Mouse (Mus musculus): ENCODE measurements around the gene Cmtm4. TPM values are rescaled to one million over a fixed set of nuclear protein-coding genes. Genes with fewer than 3 reads are reported as not detected.
A peak's percentile ranks its signal among the peaks of the same experiment; 100 is the strongest.

Gene Cmtm4
- polyA plus RNA-seq (2015; fragmentation: Nextera tagmentation; extraction: Ambion mirVana): 1.2 and 1.6 TPM in 2 replicates

GRCm38 (mm10) chr8:104395703-104396357 is at the start of gene Cmtm4:
TSS of gene Cmtm4 (minus strand) at chr8:104395807.
- Histone ChIP-seq H3K27me3 (replicated peaks) (no peaks in the 10 kb centered on the region), H3K4me1 (peaks cover 29% of the 10 kb centered on the region), H3K27ac (replicated peaks) (peak within 1 kb of the TSS; percentile 68), H3K36me3 (no peaks in the 10 kb centered on the region), H3K4me2 (peak within 1 kb of the TSS; percentile 99), H3K9me3 (0 out of 2 replicates have a peak, but pooled peaks cover 3% of the 10 kb centered on the region), H3K4me3 (peak within 1 kb of the TSS; percentile 88), H3K9ac (peak within 1 kb of the TSS; percentile 97)
- WGBS: 4% methylated on average over 19 of the region's 54 CpGs
- peak; percentile 67 for ATAC-seq (ENCODE audit: extremely low read depth, insufficient number of reproducible peaks, low FRiP score, low TSS enrichment)

- no peak for ATAC-seq (ENCODE audit: extremely low read depth, insufficient number of reproducible peaks, low FRiP score, low TSS enrichment)
- Histone ChIP-seq H3K27ac (replicated peaks) (no peak overlapping the region), H3K27me3 (replicated peaks) (no peaks in the 10 kb centered on the region), H3K4me2 (no peak overlapping the region), H3K4me3 (no peak overlapping the region), H3K4me1 (peaks cover 20% of the 10 kb centered on the region), H3K9ac (no peak overlapping the region), H3K9me3 (no peaks in the 10 kb centered on the region), H3K36me3 (peaks cover 10% of the 10 kb centered on the region)
- WGBS: 37% methylated on average over 6 of the region's 6 CpGs
Measured at GRCm38 (mm10) chr8:104445248-104445647, 49.6 kb upstream of the Cmtm4 start.

- no peaks in the 10 kb centered on the region for H3K9me3 ChIP-seq
- H3K27me3 ChIP-seq (replicated peaks): no peaks in the 10 kb centered on the region
- H3K4me2 ChIP-seq: peak overlapping the region; percentile 95
- ATAC-seq (ENCODE audit: extremely low read depth, insufficient number of reproducible peaks, low FRiP score, low TSS enrichment): no peak
- WGBS: 59% methylated on average over 7 of the region's 7 CpGs
- peaks cover 31% of the 10 kb centered on the region for H3K36me3 ChIP-seq
- H3K9ac ChIP-seq: 0 out of 2 replicates have a peak overlapping the region, but pooled peaks have one; percentile 92
- H3K4me1 ChIP-seq: peaks cover 18% of the 10 kb centered on the region
- H3K4me3 ChIP-seq: peak overlapping the region; percentile 94
- no peak overlapping the region for H3K27ac ChIP-seq (replicated peaks)
Measured at GRCm38 (mm10) chr8:104443125-104443679, 47.6 kb upstream of the Cmtm4 start.

GRCm38 (mm10) chr8:104442299-104443124 is 46.9 kb upstream of the Cmtm4 start, which contains the start of gene Dync1li2:
TSS of gene Dync1li2 (minus strand) at chr8:104443047.
- peak within 1 kb of the TSS; percentile 95 for H3K4me2 ChIP-seq
- no peaks in the 10 kb centered on the region for H3K9me3 ChIP-seq
- peak within 1 kb of the TSS; percentile 92 for H3K9ac ChIP-seq
- peak within 1 kb of the TSS; percentile 82 for H3K27ac ChIP-seq (replicated peaks)
- H3K27me3 ChIP-seq (replicated peaks): no peaks in the 10 kb centered on the region
- H3K4me1 ChIP-seq: peaks cover 18% of the 10 kb centered on the region
- H3K4me3 ChIP-seq: peak within 1 kb of the TSS; percentile 94
- peak; percentile 71 for ATAC-seq (ENCODE audit: extremely low read depth, insufficient number of reproducible peaks, low FRiP score, low TSS enrichment)
- under 1% methylated on average over 75 of the region's 75 CpGs for WGBS
- H3K36me3 ChIP-seq: peaks cover 36% of the 10 kb centered on the region

- peak overlapping the region; percentile 82 for H3K27ac ChIP-seq (replicated peaks)
- WGBS: 59% methylated on average over 7 of the region's 7 CpGs
- H3K4me1 ChIP-seq: peaks cover 19% of the 10 kb centered on the region
- peaks cover 45% of the 10 kb centered on the region for H3K36me3 ChIP-seq
- no peaks in the 10 kb centered on the region for H3K9me3 ChIP-seq
- peak overlapping the region; percentile 95 for H3K4me2 ChIP-seq
- ATAC-seq (ENCODE audit: extremely low read depth, insufficient number of reproducible peaks, low FRiP score, low TSS enrichment): no peak
- H3K4me3 ChIP-seq: peak overlapping the region; percentile 94
- peak overlapping the region; percentile 92 for H3K9ac ChIP-seq
- no peaks in the 10 kb centered on the region for H3K27me3 ChIP-seq (replicated peaks)
Measured at GRCm38 (mm10) chr8:104441613-104442012, 46.0 kb upstream of the Cmtm4 start.

- Histone ChIP-seq H3K36me3 (peaks cover 64% of the 10 kb centered on the region), H3K4me3 (no peak overlapping the region), H3K9ac (no peak overlapping the region; the same call in 1 of the 2 replicates), H3K4me1 (peaks cover 41% of the 10 kb centered on the region), H3K4me2 (no peak overlapping the region), H3K9me3 (no peaks in the 10 kb centered on the region), H3K27me3 (replicated peaks) (no peaks in the 10 kb centered on the region), H3K27ac (replicated peaks) (no peak overlapping the region)
- ATAC-seq (ENCODE audit: extremely low read depth, insufficient number of reproducible peaks, low FRiP score, low TSS enrichment): no peak
- WGBS: 93% methylated on average over 8 of the region's 8 CpGs
Measured at GRCm38 (mm10) chr8:104439461-104439860, 43.9 kb upstream of the Cmtm4 start.

- Histone ChIP-seq H3K9ac (no peak overlapping the region), H3K27ac (replicated peaks) (no peak overlapping the region), H3K36me3 (peaks cover 82% of the 10 kb centered on the region), H3K9me3 (no peaks in the 10 kb centered on the region), H3K27me3 (replicated peaks) (no peaks in the 10 kb centered on the region), H3K4me1 (peaks cover 45% of the 10 kb centered on the region), H3K4me2 (no peak overlapping the region), H3K4me3 (no peak overlapping the region)
- no peak for ATAC-seq (ENCODE audit: extremely low read depth, insufficient number of reproducible peaks, low FRiP score, low TSS enrichment)
- 61% methylated on average over 13 of the region's 13 CpGs for WGBS
Measured at GRCm38 (mm10) chr8:104437494-104438135, 42.0 kb upstream of the Cmtm4 start.

- no peak for ATAC-seq (ENCODE audit: extremely low read depth, insufficient number of reproducible peaks, low FRiP score, low TSS enrichment)
- Histone ChIP-seq H3K4me3 (no peak overlapping the region), H3K4me2 (no peak overlapping the region), H3K27ac (replicated peaks) (peak overlapping the region; percentile 86), H3K9ac (peak overlapping the region; percentile 57; the same call in 1 of the 2 replicates), H3K36me3 (peaks cover 92% of the 10 kb centered on the region), H3K9me3 (no peaks in the 10 kb centered on the region), H3K27me3 (replicated peaks) (no peaks in the 10 kb centered on the region), H3K4me1 (peaks cover 40% of the 10 kb centered on the region)
- 90% methylated on average over 4 of the region's 4 CpGs for WGBS
Measured at GRCm38 (mm10) chr8:104436591-104436990, 41.0 kb upstream of the Cmtm4 start.

- Histone ChIP-seq H3K4me2 (peak overlapping the region; percentile 48), H3K4me3 (peak overlapping the region; percentile 16; the same call in 1 of the 2 replicates), H3K27ac (replicated peaks) (peak overlapping the region; percentile 86), H3K4me1 (peaks cover 34% of the 10 kb centered on the region), H3K9ac (peak overlapping the region; percentile 67), H3K9me3 (no peaks in the 10 kb centered on the region), H3K36me3 (peaks cover 95% of the 10 kb centered on the region), H3K27me3 (replicated peaks) (no peaks in the 10 kb centered on the region)
- ATAC-seq (ENCODE audit: extremely low read depth, insufficient number of reproducible peaks, low FRiP score, low TSS enrichment): peak; percentile 85
- WGBS: 19% methylated on average over 12 of the region's 12 CpGs
Measured at GRCm38 (mm10) chr8:104436038-104436437, 40.4 kb upstream of the Cmtm4 start.

GRCm38 (mm10) chr8:104434826-104435354 is 39.3 kb upstream of the Cmtm4 start:
- H3K4me3 ChIP-seq: no peak overlapping the region
- peaks cover 29% of the 10 kb centered on the region for H3K4me1 ChIP-seq
- H3K4me2 ChIP-seq: no peak overlapping the region
- H3K36me3 ChIP-seq: peaks cover 95% of the 10 kb centered on the region
- WGBS: 86% methylated on average over 18 of the region's 18 CpGs
- no peaks in the 10 kb centered on the region for H3K9me3 ChIP-seq
- no peak overlapping the region for H3K9ac ChIP-seq
- no peaks in the 10 kb centered on the region for H3K27me3 ChIP-seq (replicated peaks)
- no peak for ATAC-seq (ENCODE audit: extremely low read depth, insufficient number of reproducible peaks, low FRiP score, low TSS enrichment)
- H3K27ac ChIP-seq (replicated peaks): no peak overlapping the region
